Mouse (Mus musculus) kidney, adult 11 months (tissue): ENCODE data around the gene Dph1.
A peak's percentile ranks its signal among the peaks of the same experiment; 100 is the strongest.

Experiments
- DNase-seq: peaks from one replicate; pipeline ENCODE4 v3.0.0; 2022

The Dph1 gene

GRCm38 (mm10) chr11:75190905-75191441 lies at the start of gene Dph1:
Dph1 (minus strand) TSS chr11:75191241.
- no peak for DNase-seq

GRCm38 (mm10) chr11:75240158-75240934 lies 49.3 kb upstream of the Dph1 start:
- DNase-seq = no peak

DNA sequence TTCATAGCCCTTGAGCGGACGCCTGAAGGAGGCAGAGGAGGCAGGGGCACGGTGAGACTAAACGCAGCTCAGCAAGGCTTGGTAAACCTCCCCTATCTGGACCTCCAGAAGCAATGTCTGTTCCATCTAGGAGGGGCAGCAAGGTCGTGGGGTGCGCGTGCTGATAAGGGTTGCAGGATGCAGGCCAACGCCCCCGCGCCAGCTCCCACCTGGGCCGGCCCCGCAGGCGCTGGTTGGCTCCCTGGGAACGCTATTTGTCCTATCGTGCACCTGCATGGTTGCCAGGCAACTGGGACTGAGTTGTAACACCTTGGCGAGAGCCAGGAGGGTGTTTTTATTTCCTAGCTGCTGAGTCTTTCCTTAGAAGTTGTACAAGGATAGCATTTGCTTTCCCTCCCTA lies 43.7 kb upstream of the Dph1 start:
- DNase-seq = peak; percentile 67

- DNase-seq = no peak
Observed at GRCm38 (mm10) chr11:75232434-75232833, 41.4 kb upstream of the Dph1 start.

DNA sequence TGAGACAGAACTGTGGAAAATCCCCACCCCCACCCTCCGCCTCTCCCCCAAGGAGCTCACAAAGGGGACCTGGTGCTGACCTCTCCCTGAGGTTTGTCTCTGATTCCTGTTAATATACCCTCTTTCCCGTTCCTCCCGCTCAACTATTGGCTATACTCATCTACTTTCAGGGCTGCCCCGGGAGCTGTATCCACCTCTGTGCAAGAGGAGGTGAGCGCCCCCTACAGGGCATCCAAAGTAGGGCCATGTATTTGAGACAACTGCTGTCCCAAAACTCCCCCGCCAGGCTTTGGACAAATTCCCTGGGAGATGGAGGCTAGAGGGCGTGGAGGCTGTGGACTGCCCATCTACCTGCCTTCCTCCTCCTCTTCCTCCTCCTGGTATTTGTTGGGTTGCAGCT lies 40.7 kb upstream of the Dph1 start:
- peak; percentile 73 for DNase-seq

DNA sequence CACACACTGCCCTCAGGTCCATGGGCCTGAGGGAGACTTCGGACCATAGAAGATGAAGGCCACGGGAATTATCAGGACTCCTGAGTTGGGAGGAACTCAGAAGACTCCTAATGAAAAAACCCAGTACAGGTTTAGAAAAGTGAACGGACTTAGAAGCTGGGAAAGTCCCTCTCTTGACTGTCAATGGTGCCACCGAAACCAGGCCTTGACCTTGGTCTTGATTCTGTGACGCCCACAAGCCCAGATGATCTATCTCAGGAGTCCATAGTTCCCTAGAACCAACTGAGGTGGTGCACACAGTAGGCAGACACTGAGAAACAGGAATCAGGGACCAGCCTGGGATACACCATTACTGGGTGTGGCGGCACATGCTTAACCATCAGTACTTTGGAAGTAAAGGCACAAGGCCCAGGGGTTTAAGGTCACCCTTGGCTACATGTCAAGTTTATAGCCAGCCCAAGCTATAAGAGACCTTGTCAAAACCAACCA lies 39.3 kb upstream of the Dph1 start:
- DNase-seq = no peak

DNA sequence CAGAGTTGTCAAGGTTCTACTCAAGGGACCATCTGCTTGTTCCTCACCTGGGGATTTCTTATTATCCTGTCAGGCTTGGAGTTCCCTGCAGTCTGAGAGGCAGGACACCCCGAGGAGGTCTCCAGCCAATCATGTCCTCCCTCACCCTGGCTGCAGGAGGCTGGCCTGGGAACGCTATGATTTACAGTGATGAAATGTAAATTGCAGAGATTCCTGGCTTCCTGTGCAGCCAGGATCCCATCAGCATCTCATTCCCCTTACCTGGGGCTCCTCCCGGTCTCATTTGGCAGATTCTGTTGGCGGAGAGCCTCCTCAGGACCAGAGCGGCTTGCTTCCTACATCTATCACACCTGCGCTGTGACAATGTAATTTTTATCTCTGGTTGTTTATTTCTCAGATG lies 38.2 kb upstream of the Dph1 start:
- DNase-seq = no peak

- no peak for DNase-seq
Observed at GRCm38 (mm10) chr11:75227632-75228031, 36.6 kb upstream of the Dph1 start.

- no peak for DNase-seq
Observed at GRCm38 (mm10) chr11:75224835-75225234, 33.8 kb upstream of the Dph1 start.

DNA sequence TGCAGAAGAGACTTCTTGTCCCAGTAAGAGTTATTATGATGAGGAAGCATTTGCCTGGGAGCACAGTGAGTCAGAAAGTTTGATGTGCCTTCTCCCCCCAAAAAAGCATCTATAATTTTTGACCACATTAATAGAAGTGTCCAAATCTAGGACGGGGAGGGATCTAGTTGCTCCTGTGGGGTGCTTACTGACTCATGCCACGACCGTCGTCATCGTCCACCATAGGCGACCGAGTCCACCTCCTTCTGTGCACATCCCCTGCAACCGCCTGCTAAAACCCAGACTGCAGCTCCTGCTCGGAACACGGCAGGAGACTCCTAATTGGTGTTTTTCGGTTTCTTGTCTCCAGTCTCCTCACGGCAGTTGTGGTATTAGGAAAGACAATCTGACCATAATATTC lies 33.0 kb upstream of the Dph1 start:
- no peak for DNase-seq

DNA sequence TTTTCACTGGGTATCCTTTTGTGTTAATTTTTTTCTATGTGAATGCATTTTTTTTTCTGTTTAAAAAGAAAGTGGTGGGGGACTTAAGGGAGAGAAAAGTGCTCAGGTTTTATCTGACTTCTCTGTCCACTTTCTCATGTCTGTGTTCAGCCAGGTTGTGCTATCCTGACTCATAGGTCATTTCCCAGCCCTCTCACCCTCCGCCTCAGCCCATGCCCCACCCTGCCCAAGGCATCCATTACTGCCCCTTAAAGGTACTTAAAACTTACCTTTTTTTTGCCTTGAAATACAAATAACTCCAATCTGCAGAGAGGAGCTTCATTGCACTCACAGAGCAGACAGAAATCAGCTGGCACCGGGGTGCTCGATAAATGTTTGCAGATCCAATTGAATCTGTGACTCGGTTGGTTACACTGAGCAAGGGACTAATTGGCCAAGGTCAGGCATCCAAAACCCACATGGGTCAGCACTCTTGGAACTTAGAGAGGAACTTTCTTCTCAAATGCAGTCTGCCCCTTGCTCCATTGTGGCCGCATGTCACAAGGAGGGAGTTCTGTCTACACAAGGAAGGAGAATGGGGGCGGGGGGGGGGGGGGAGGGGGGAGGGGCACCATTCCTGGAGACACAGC lies 29.6 kb upstream of the Dph1 start:
- no peak for DNase-seq

DNA sequence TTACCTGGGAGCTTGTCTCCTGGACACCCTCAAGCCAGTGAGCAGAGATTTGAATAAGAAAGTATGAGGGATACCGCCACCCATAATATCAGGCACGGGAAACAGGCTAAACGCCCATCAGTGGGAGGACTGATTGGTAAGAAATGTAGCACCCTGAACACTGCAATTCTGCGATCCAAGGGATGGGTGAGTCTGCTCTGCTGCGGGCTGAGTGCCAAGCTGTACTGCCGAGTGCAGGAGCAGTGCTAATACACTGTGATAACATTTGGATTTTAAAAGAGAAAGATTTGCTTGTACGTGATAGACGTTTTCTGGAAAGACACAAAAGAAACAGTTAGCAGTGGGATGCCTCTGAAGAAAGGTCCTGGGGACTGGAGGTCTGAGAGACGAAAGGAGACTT lies 29.1 kb upstream of the Dph1 start:
- no peak for DNase-seq

DNA sequence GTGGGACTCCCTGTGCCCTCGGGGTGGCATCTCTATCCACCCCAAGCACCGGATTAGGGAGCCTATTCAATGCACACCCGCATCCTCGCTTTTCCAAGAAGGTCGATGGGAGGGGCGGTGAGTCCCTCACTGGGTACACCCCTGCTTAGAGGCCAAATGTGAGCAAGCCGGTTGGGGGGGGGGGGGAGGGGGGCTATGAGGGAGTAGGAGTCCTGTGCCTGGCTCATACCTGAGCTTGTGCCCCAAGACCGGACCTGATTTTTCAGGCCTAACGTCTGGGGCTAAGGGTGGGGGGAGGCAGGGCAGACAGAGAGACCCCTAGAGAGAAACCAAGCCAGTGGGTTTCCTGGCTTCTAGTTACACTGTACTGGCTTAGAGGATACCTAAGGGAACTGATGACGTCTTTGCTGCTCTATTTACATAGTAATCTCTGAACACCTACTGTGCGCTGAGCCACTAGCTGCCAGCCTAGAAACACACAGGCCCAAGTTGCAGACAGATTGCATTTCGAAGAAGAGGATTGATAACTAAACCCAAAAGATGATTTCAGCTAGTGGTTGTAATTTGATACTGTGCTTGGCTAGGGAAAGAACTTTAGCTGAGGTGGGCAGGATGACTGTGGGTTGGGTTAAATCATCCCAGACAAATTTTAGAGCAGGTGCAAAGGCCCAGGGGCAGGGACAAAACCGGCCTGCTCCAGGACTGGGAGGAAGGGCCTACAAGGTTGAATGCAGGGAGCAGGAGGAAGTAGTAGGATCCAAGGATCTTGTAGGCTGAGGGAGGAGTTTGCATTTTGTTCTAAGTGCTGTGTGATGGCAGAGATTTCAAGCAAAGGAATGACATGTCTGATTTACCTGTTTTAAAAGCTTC lies 23.3 kb upstream of the Dph1 start:
- peak; percentile 53 for DNase-seq

DNA sequence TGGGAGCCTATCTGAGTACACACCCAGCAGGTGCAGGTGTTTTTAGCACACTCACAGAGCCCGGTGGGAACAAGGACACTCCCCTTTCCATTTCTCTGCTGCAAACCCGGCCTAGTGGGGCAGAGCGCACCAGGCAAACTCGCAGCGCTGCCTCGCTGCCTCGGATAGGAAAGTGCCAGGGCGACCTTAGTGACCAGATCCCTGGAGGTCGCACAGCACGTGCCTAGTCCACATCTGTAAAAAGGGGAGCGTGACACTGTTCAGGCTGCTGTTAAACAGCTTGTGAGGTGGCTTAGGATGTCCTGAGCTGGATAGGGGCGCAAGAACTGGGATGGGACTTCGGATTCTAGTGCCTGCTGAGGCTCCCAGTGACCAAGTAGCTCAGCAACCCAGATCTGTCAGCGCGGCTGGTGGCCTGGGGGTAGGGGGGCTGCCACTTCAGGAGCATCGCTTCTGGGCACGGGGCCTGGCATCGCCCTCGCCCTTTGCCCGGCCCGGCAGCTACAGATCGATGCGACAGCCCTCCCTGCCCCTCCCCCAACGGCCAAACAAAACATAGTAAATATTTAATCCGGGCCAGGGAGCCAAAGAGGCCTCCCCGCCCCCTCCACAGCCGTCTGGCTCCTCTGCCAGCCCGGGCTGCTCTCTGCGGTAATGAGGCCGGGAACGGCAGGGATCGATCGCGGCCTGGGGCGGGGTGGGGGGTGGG lies 22.5 kb upstream of the Dph1 start:
- DNase-seq = peak; percentile 92

DNA sequence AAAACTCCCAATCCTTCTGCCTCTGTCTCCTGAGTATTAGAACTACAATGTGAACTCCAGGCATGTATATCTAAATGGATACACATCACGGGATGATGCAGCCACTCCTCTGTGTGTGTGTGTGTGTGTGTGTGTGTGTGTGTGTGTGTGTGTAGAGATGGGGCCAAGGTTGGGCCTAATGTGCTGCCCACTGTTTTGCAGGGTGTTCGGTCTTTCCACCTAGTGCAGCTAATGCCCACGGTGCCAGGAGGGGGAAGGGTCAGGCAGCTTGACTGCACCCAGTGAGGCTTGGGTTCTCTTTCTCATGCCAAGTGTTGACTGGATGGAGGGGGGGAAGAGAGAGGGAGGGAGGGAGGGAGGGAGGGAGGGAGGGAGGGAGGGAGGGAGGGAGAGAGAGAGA lies 21.8 kb upstream of the Dph1 start:
- DNase-seq = peak; percentile 76

GRCm38 (mm10) chr11:75212031-75212667 lies 21.1 kb upstream of the Dph1 start:
- peak; percentile 85 for DNase-seq

GRCm38 (mm10) chr11:75210755-75211154 lies 19.7 kb upstream of the Dph1 start:
- DNase-seq = no peak

GRCm38 (mm10) chr11:75210093-75210492 lies 19.1 kb upstream of the Dph1 start:
- no peak for DNase-seq

- DNase-seq = no peak
Observed at GRCm38 (mm10) chr11:75209363-75209762, 18.3 kb upstream of the Dph1 start.

- DNase-seq = no peak
Observed at GRCm38 (mm10) chr11:75206347-75206746, 15.3 kb upstream of the Dph1 start.

- no peak for DNase-seq
Observed at GRCm38 (mm10) chr11:75204472-75204871, 13.4 kb upstream of the Dph1 start.

DNA sequence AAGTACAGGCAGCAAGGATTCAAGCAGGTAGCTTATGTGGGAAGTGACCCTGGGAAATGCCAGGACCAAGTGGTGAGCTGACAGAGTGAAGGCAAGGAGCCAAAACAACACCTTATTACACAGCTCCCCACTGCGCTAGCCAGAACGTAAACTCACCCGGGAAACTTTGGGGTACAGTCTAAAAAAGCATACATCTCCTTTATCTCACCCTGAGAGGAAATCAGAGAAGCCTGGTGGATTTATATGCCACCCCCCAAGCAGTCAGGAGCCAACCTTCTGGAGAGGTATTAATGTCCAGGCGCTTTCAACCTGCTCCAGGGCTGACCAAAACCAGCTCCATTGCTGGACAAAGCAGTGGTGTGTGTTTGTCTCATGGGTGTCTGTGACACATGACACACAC lies 12.9 kb upstream of the Dph1 start:
- no peak for DNase-seq
